Mouse (Mus musculus) heart, postnatal 0 days (tissue): ENCODE results near the gene Mybl2. TPM values are rescaled to one million over a fixed set of nuclear protein-coding genes. Genes with fewer than 3 reads are reported as not detected.

Source experiments
- ATAC-seq: fragments of 200-750 bp; cut with Nextera tagmentation; 2 replicates; pipeline ENCODE4 v1.8.0; 2017; ENCODE audit warnings: low read depth, moderate number of reproducible peaks, moderate library complexity; ENCODE audit not compliant: insufficient read depth
- DNase-seq: peaks from one replicate; pipeline ENCODE4 v3.0.0-alpha.2; 2016; ENCODE audit warnings: low spot score
- H3K27ac ChIP-seq: fragments of 300-500 bp; sonication (generic); 2 replicates; pipeline ENCODE4 v1.5.1; 2014; ENCODE audit warnings: low read depth, mild to moderate bottlenecking
- H3K27me3 ChIP-seq: fragments of 300-500 bp; sonication (generic); 2 replicates; pipeline ENCODE4 v1.6.1; 2014; ENCODE audit warnings: low read length, mixed read lengths; ENCODE audit not compliant: control insufficient read depth, insufficient read depth
- H3K36me3 ChIP-seq: fragments of 300-500 bp; sonication (generic); replicated peaks from 2 replicates; pipeline ENCODE4 v1.6.1; 2014; ENCODE audit warnings: low read length, mixed read lengths; ENCODE audit not compliant: control insufficient read depth, insufficient read depth
- H3K4me1 ChIP-seq: fragments of 300-500 bp; sonication (generic); 2 replicates; pipeline ENCODE4 v1.6.1; 2014; ENCODE audit warnings: antibody characterized with exemption; ENCODE audit not compliant: control insufficient read depth, insufficient read depth
- H3K4me2 ChIP-seq: fragments of 300-500 bp; sonication (generic); 2 replicates; pipeline ENCODE4 v1.6.1; 2014; ENCODE audit warnings: low read depth, mild to moderate bottlenecking, low read length, moderate library complexity
- H3K4me3 ChIP-seq: fragments of 300-500 bp; sonication (generic); 2 replicates; pipeline ENCODE4 v1.5.1; 2014; ENCODE audit warnings: low read depth, low read length
- H3K9ac ChIP-seq: fragments of 300-500 bp; sonication (generic); replicated peaks from 2 replicates; pipeline ENCODE4 v1.6.1; 2014; ENCODE audit warnings: low read depth, low read length, mixed read lengths
- H3K9me3 ChIP-seq: fragments of 300-500 bp; sonication (generic); replicated peaks from 2 replicates; pipeline ENCODE4 v1.6.1; 2016; ENCODE audit warnings: low read length; ENCODE audit not compliant: control insufficient read depth
- CTCF ChIP-seq: IDR thresholded peaks from 2 replicates; pipeline ENCODE4 v1.5.1; 2016; ENCODE audit warnings: antibody characterized with exemption, control low read depth, low read depth
- EP300 ChIP-seq: IDR thresholded peaks from 2 replicates; pipeline ENCODE4 v1.6.1; 2016; ENCODE audit warnings: antibody characterized with exemption, low read depth
- WGBS: fragments of 180-500 bp; shearing (Covaris S2); extraction: QIAGEN DNeasy Blood & Tissue Kit; methylation state at CpG from one replicate; pipeline ENCODE4 v1.1.7; 2014; 5-methylcytosine and 5-hydroxymethylcytosine counted together
- polyA plus RNA-seq: library from polyadenylated mRNA; unstranded; fragments of >200 nt; fragmentation: Nextera tagmentation; extraction: Ambion mirVana; gene quantifications from 2 replicates; pipeline ENCODE4 v1.2.1, GENCODE M21; 2015
- total RNA-seq: library from RNA; depleted of rRNA; stranded (reverse); fragments of >200 nt; gene quantifications from 2 replicates; pipeline ENCODE4 v1.2.3, GENCODE M21; 2014; ENCODE audit warnings: low replicate concordance

Gene Mybl2
- total and polyA plus RNA-seq, 2 experiments from 2014 or later, result 2.8 to 3.4 TPM

DNA sequence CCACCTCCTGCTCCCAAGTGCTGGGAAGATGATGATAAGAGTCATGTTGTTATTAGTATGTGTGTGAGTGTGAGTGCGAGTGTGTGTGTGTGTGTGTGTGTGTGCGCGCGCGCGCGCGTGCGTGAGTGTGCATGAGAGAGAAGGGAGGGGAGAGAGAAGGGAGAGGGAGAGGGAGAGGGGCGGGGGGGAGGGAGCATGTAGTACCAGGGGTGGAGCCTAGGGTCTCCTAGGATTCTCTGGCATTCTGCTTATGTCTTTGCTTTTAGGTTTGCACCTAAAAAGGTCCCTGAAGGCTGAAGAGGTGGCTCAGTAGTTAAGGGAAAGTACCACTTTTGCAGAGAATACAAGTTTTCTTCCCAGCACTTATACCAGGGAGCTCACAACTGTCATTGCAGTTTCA lies 40.4 kb downstream of the Mybl2 start:
- Histone ChIP-seq H3K36me3 (no peaks in the 10 kb centered on the region), H3K4me1 (no peaks in the 10 kb centered on the region), H3K4me2 (no peak overlapping the region), H3K9ac (no peak overlapping the region), H3K27ac (no peak overlapping the region), H3K4me3 (no peak overlapping the region), H3K27me3 (no peaks in the 10 kb centered on the region), H3K9me3 (no peaks in the 10 kb centered on the region)
- 74% methylated on average over 10 of the region's 10 CpGs for WGBS
- TF ChIP-seq EP300 (no peak), CTCF (no peak)
- ATAC-seq (no peak), DNase-seq (no peak)

DNA sequence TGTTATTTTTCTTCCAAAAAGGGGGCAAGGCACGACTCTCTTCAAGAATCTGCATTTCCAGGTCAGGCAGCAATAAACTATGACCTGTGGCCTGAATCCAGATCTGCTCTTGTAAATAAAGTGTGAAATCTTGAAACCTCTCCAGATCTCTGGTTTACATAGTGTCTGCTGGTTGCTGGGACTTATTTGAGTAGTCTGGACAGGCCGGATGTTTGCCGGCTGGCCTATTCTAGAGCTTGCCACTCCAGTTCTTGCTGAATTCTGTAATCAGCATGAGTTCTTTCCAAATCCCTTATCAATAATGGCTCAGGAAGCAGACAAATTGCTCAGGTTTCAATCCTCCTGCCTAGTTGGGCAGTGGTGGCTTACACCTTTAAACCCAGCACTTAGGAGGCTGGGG lies 41.3 kb downstream of the Mybl2 start:
- Histone ChIP-seq H3K9me3 (no peaks in the 10 kb centered on the region), H3K4me3 (no peak overlapping the region), H3K4me2 (no peak overlapping the region), H3K27me3 (no peaks in the 10 kb centered on the region), H3K4me1 (no peaks in the 10 kb centered on the region), H3K36me3 (no peaks in the 10 kb centered on the region), H3K27ac (no peak overlapping the region), H3K9ac (no peak overlapping the region)
- DNase-seq (no peak), ATAC-seq (no peak)
- no peak for TF ChIP-seq EP300
- no peak for TF ChIP-seq CTCF
- WGBS, result 50% methylated on average over 3 of the region's 3 CpGs

DNA sequence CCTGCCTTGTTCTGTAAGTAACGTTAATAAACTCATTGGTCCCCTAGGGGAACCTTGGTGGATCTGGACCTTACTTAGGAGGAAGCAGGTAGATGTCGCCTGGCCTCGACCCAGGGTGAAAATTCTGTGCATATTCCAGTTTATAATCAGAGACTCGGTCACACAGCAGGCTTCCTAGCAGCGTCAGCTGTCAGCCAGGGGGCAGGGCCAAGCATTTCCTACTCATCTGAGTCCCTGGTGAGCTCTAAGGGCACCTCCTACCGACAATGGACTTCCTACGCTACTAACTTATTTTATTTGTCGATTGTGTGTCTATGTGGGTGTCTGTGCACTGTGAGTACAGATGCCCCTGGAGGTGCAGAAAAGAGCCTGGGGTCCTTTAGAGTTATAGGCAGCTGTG lies 45.4 kb downstream of the Mybl2 start:
- Histone ChIP-seq H3K4me2 (no peak overlapping the region), H3K9me3 (no peaks in the 10 kb centered on the region), H3K4me1 (0 out of 2 replicates have a peak, but pooled peaks cover 3% of the 10 kb centered on the region), H3K4me3 (no peak overlapping the region), H3K27me3 (no peaks in the 10 kb centered on the region), H3K9ac (no peak overlapping the region), H3K27ac (no peak overlapping the region), H3K36me3 (no peaks in the 10 kb centered on the region)
- 34% methylated on average over 8 of the region's 8 CpGs for WGBS
- DNase-seq, result no peak
- ATAC-seq, result no peak
- no peak for TF ChIP-seq EP300
- TF ChIP-seq CTCF, result no peak

DNA sequence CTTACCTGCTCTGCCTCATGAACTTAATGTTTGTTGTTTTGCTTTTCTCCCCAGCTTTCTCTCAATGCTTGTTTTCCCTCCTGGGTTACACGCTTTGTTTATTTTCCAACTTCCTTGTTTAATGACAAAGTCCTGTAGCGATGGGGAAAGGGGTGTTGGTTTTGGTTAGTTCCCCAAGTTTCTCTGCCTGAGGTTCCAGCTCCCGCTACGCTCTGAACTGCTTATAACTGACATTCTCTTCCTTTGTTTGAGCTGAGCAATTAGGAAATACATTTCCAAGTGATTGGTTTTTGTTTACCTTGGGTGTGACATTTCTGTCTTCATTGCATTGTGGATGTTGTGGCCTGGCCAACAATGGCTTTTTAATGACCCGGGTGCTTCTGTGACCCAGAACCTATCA lies 46.1 kb downstream of the Mybl2 start:
- 0 out of 2 replicates have a peak, but pooled peaks cover 3% of the 10 kb centered on the region for H3K4me1 ChIP-seq
- no peak overlapping the region for H3K27ac ChIP-seq
- H3K9ac ChIP-seq, result no peak overlapping the region
- no peak overlapping the region for H3K4me3 ChIP-seq
- no peak overlapping the region for H3K4me2 ChIP-seq
- H3K36me3 ChIP-seq, result no peaks in the 10 kb centered on the region
- H3K27me3 ChIP-seq, result no peaks in the 10 kb centered on the region
- ATAC-seq (no peak), DNase-seq (no peak)
- 72% methylated on average over 5 of the region's 5 CpGs for WGBS
- no peak for TF ChIP-seq CTCF
- TF ChIP-seq EP300, result no peak
- H3K9me3 ChIP-seq, result no peaks in the 10 kb centered on the region

DNA sequence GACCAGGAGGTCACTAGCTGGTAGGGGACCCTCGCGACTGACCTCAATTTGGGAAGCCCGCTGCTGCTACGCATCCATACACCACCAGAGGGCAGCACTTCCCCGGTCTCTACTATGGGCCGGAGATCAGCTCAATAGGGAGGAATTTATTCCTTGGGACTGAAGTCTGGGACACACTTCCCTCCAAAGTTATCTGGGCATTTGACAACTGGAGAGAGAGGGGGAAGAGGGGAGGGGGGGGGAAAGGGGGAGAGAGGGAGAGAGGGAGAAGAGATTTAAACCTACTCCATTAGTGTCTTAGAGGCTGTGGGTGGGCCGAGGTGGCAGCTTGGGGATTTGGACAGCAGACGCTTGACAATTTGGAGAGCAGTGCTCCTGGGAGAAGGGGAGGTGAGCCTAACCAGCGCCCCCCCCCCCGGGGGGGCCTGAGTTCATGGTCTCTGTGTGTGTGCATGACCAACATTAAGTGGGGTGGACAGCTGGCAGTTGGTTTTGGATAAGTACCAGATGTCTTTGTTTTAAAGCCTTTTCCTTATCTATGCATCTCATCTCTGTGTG lies 47.2 kb downstream of the Mybl2 start:
- Histone ChIP-seq H3K4me2 (no peak overlapping the region), H3K4me1 (0 out of 2 replicates have a peak, but pooled peaks cover 3% of the 10 kb centered on the region), H3K4me3 (no peak overlapping the region), H3K27ac (no peak overlapping the region), H3K9me3 (no peaks in the 10 kb centered on the region), H3K27me3 (no peaks in the 10 kb centered on the region), H3K36me3 (no peaks in the 10 kb centered on the region), H3K9ac (no peak overlapping the region)
- peak; percentile 86 for TF ChIP-seq CTCF
- TF ChIP-seq EP300, result no peak
- ATAC-seq, result peak; percentile 44; the same call in 1 of the 2 replicates
- WGBS, result 2% methylated on average over 10 of the region's 10 CpGs
- peak; percentile 31 for DNase-seq

DNA sequence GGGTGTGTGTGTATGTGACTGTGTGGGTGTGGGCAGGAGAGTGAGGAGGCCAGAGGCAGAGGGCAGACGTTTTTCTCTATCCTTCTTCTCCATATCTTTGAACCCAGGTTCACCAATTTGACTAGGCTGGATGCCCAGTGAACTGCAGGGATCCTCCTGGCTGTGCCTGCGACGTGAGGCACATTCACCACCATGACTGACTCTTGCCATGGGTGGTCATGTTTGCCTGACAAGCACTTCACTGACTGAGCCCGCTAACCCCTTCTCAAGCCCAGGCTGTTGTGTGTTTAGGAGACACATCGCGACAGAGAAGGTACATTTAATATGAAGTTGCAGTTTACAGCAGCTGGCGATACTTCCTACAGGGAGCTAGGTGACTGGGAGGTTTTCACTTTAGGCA lies 47.7 kb downstream of the Mybl2 start:
- no peak overlapping the region for H3K27ac ChIP-seq
- no peaks in the 10 kb centered on the region for H3K9me3 ChIP-seq
- H3K9ac ChIP-seq, result no peak overlapping the region
- ATAC-seq (no peak), DNase-seq (no peak)
- 0 out of 2 replicates have a peak, but pooled peaks cover 3% of the 10 kb centered on the region for H3K4me1 ChIP-seq
- no peaks in the 10 kb centered on the region for H3K27me3 ChIP-seq
- TF ChIP-seq CTCF (no peak), EP300 (no peak)
- H3K4me2 ChIP-seq, result no peak overlapping the region
- no peaks in the 10 kb centered on the region for H3K36me3 ChIP-seq
- 52% methylated on average over 7 of the region's 7 CpGs for WGBS
- H3K4me3 ChIP-seq, result no peak overlapping the region
